Mouse (Mus musculus) liver, embryonic 15.5 days (tissue): ENCODE measurements around the gene Lce1i. TPM values are rescaled to one million over a fixed set of nuclear protein-coding genes. Genes with fewer than 3 reads are reported as not detected.
"Not testable (repeated sequence)": the region's sequence is repeated elsewhere in the genome, so short reads cannot be mapped to it uniquely, and the experiment has no call there.

Source experiments
- ATAC-seq: fragments of 200-750 bp; cut with Nextera tagmentation; 2 replicates; pipeline ENCODE4 v1.8.0; 2017; ENCODE audit warnings: moderate number of reproducible peaks, mild to moderate bottlenecking, moderate library complexity; ENCODE audit not compliant: insufficient read depth
- H3K27ac ChIP-seq: fragments of 300-500 bp; sonication (generic); replicated peaks from 2 replicates; pipeline ENCODE4 v1.5.1; 2015; ENCODE audit warnings: mild to moderate bottlenecking, inconsistent platforms
- H3K27me3 ChIP-seq: fragments of 300-500 bp; sonication (generic); 2 replicates; pipeline ENCODE4 v1.6.1; 2015; ENCODE audit warnings: mild to moderate bottlenecking, inconsistent platforms
- H3K36me3 ChIP-seq: fragments of 300-500 bp; sonication (generic); replicated peaks from 2 replicates; pipeline ENCODE4 v1.6.1; 2015; ENCODE audit warnings: moderate library complexity, mild to moderate bottlenecking, inconsistent platforms
- H3K4me1 ChIP-seq: fragments of 300-500 bp; sonication (generic); replicated peaks from 2 replicates; pipeline ENCODE4 v1.6.1; 2015; ENCODE audit warnings: inconsistent platforms
- H3K4me2 ChIP-seq: fragments of 300-500 bp; sonication (generic); 2 replicates; pipeline ENCODE4 v1.6.1; 2015; ENCODE audit warnings: moderate library complexity, mild to moderate bottlenecking, inconsistent platforms
- H3K4me3 ChIP-seq: fragments of 300-500 bp; sonication (generic); replicated peaks from 2 replicates; pipeline ENCODE4 v1.5.1; 2015; ENCODE audit warnings: mild to moderate bottlenecking, inconsistent platforms
- H3K9ac ChIP-seq: fragments of 300-500 bp; sonication (generic); 2 replicates; pipeline ENCODE4 v1.6.1; 2015; ENCODE audit warnings: moderate library complexity, mild to moderate bottlenecking, inconsistent platforms
- H3K9me3 ChIP-seq: fragments of 300-500 bp; sonication (generic); replicated peaks from 2 replicates; pipeline ENCODE4 v1.6.1; 2016; ENCODE audit warnings: inconsistent platforms
- WGBS: fragments of 180-500 bp; shearing (Covaris S2); methylation state at CpG from one replicate; pipeline ENCODE4 v1.1.7; 2015; ENCODE audit warnings: mixed read lengths; ENCODE audit not compliant: insufficient replicate concordance; 5-methylcytosine and 5-hydroxymethylcytosine counted together
- polyA plus RNA-seq: library from polyadenylated mRNA; unstranded; fragments of >200 nt; fragmentation: Nextera tagmentation; extraction: Ambion mirVana; gene quantifications from 2 replicates; pipeline ENCODE4 v1.2.1, GENCODE M21; 2015

Lce1i gene
- polyA plus RNA-seq: not detected in 2 replicates

DNA sequence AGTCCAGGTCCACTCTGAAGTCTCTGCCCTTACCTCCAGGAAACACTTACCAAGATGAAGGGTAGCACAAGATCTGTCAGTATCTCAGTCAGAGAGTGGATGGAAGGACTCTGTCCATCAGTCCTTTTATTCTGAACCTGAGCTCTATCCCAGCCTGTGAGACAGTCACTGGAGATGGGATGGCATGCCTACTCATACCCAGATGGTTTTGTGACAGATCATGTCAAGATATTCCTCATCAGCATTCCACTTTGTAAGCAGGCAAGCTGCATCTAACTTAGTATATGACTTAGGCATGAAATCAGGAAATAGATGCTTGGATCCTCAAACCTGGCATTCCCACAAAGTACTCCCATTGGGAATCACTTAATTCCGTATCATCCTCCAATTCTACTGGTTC, at the start of gene Lce1i:
Gene Lce1i (minus strand): TSS at position 101 of the 400 bp plus-strand sequence.
- Histone ChIP-seq H3K27ac (no peak within 1 kb of the TSS), H3K4me1 (no peaks in the 10 kb centered on the region), H3K27me3 (no peaks in the 10 kb centered on the region), H3K4me3 (no peak within 1 kb of the TSS), H3K9me3 (no peaks in the 10 kb centered on the region), H3K36me3 (no peaks in the 10 kb centered on the region), H3K4me2 (no peak within 1 kb of the TSS), H3K9ac (no peak within 1 kb of the TSS)
- ATAC-seq: no peak
- 29% methylated on average over 1 of the region's 1 CpGs for WGBS

GRCm38 (mm10) chr3:92827108-92827507, 48.4 kb upstream of the Lce1i start, which contains the start of gene Kprp:
TSS of gene Kprp (minus strand) at chr3:92827247.
- Histone ChIP-seq H3K9me3 (no peaks in the 10 kb centered on the region), H3K36me3 (no peaks in the 10 kb centered on the region), H3K4me2 (no peak within 1 kb of the TSS), H3K4me3 (no peak within 1 kb of the TSS), H3K27me3 (no peaks in the 10 kb centered on the region), H3K27ac (no peak within 1 kb of the TSS), H3K9ac (no peak within 1 kb of the TSS), H3K4me1 (no peaks in the 10 kb centered on the region)
- ATAC-seq: no peak
- WGBS: 33% methylated on average over 1 of the region's 1 CpGs

DNA sequence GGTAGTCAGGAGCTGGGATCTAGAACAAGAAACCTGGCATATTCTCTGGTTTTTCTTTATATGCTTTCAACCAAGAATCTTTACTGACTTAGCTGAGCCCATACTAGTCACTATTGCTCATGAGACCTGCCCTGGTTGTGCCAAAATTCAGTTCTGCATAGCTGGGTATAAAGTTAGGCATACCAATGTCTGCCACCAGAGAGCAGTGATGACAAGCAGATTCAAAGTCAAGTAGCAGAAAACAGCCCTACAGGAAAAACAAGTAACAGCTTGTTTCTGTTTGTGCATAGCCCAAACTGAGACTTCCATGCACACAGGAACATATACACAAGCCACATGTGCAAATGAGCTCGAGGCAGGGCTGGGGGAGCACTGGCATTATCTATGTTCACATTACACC, 47.1 kb upstream of the Lce1i start:
- H3K4me1 ChIP-seq: no peaks in the 10 kb centered on the region
- no peak for ATAC-seq
- 14% methylated on average over 1 of the region's 1 CpGs for WGBS
- H3K27me3 ChIP-seq: no peaks in the 10 kb centered on the region
- no peak overlapping the region for H3K9ac ChIP-seq
- no peaks in the 10 kb centered on the region for H3K36me3 ChIP-seq
- no peak overlapping the region for H3K4me3 ChIP-seq
- no peak overlapping the region for H3K4me2 ChIP-seq
- H3K9me3 ChIP-seq: no peaks in the 10 kb centered on the region
- no peak overlapping the region for H3K27ac ChIP-seq

- not testable (repeated sequence) for H3K4me1 ChIP-seq
Measured at GRCm38 (mm10) chr3:92816036-92816435, 37.3 kb upstream of the Lce1i start.

DNA sequence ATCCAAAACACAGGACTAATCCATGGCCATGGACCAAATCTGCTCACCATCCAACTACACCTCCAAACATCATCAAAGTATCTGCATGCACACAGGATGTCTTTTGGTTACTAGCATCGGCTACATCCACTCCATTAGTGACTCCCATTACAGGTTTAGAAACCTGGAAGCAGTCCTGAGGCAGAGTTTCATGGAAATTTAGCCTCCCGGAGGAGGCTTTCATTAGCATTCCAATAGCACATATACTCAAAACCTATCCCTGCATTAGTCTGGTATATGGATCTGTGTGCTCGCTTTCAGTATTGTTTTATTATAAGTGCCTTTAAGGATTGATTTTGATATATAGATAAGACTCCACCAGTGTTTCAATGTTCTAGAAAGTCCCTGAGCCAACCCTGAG, 36.9 kb upstream of the Lce1i start:
- Histone ChIP-seq H3K4me2 (no peak overlapping the region), H3K4me3 (no peak overlapping the region), H3K27me3 (no peaks in the 10 kb centered on the region), H3K9me3 (no peaks in the 10 kb centered on the region), H3K36me3 (no peaks in the 10 kb centered on the region), H3K27ac (no peak overlapping the region), H3K9ac (no peak overlapping the region), H3K4me1 (no peaks in the 10 kb centered on the region)
- WGBS: 65% methylated on average over 3 of the region's 3 CpGs
- ATAC-seq: no peak

More at GRCm38 (mm10) chr3:92816036-92816435, 37.3 kb upstream of the Lce1i start:
- not testable (repeated sequence) for H3K27me3 ChIP-seq, H3K4me3 ChIP-seq, H3K4me2 ChIP-seq, ATAC-seq, H3K36me3 ChIP-seq, H3K9ac ChIP-seq, H3K27ac ChIP-seq, H3K9me3 ChIP-seq
- WGBS: 68% methylated on average over 2 of the region's 2 CpGs

DNA sequence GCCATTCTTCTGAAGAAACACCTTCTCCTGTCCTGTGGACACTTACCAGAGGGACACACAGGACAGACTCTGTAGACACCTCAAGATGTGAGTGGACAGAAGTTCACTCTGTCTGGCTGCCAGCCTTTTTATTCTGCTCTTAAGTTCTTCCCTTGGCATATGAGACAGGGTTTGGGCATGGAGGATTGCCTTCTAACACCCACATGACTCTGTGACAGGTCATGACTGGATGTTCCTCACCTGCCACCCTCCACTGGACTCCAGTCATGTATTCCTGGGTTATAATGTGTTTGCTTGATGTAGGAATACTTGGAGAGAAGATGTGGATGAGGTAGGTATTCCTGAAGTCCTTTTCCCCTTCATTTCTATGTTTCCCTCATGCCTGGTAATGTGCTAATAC, 29.1 kb upstream of the Lce1i start, which contains the start of gene Lce1k:
Gene Lce1k (minus strand): TSS at position 101 of the 400 bp plus-strand sequence.
- Histone ChIP-seq H3K36me3 (no peaks in the 10 kb centered on the region), H3K27ac (no peak within 1 kb of the TSS), H3K4me1 (no peaks in the 10 kb centered on the region), H3K4me2 (no peak within 1 kb of the TSS), H3K9ac (no peak within 1 kb of the TSS), H3K4me3 (no peak within 1 kb of the TSS), H3K9me3 (no peaks in the 10 kb centered on the region), H3K27me3 (no peaks in the 10 kb centered on the region)
- no peak for ATAC-seq

DNA sequence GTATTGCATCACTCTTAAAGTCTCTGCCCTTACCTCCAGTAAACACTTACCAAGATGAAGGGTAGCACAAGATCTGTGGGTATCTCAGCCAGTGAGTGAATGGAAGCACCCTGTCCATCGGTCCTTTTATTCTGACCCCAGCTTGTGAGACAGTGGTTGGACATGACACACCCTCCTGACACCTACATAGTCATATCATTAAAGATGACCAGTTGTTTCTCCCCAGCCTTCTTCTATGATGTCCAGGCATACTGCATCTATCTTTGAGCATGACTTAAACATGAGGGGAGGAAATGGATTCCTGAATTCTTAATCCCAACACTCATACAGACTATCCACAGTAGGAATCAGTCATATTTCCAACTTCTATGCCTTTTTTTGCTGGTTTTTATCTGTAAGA, 11.7 kb upstream of the Lce1i start, which contains the start of gene Lce1j:
Gene Lce1j (minus strand): TSS at position 101 of the 400 bp plus-strand sequence.
- no peak within 1 kb of the TSS for H3K4me2 ChIP-seq
- no peaks in the 10 kb centered on the region for H3K4me1 ChIP-seq
- no peak within 1 kb of the TSS for H3K4me3 ChIP-seq
- no peaks in the 10 kb centered on the region for H3K9me3 ChIP-seq
- no peaks in the 10 kb centered on the region for H3K27me3 ChIP-seq
- no peak within 1 kb of the TSS for H3K27ac ChIP-seq
- no peaks in the 10 kb centered on the region for H3K36me3 ChIP-seq
- 50% methylated on average over 1 of the region's 1 CpGs for WGBS
- H3K9ac ChIP-seq: no peak within 1 kb of the TSS
- ATAC-seq: no peak

DNA sequence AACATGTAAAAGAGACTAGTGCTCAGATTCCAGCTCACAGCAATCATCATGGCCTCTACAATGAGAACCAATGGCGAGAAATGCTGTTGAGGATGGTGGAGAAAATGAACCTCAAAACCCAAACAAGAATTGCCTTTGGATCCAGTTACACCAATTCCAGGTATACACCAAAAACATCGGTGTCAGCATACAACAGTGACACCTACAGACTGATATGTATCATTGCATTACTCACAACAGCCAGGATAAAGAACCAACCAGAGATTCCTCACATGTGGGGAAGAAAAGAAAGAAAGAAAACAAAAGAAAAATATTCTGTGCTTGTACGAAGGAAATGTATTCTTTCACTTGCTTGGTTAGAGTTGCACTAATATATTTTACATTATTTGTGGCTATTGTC, 7.1 kb downstream of the Lce1i start:
- 16% methylated on average over 3 of the region's 3 CpGs for WGBS
- Histone ChIP-seq H3K27me3 (no peaks in the 10 kb centered on the region), H3K9me3 (no peaks in the 10 kb centered on the region), H3K9ac (no peak overlapping the region), H3K4me2 (no peak overlapping the region), H3K36me3 (no peaks in the 10 kb centered on the region), H3K4me1 (no peaks in the 10 kb centered on the region), H3K4me3 (no peak overlapping the region), H3K27ac (no peak overlapping the region)
- no peak for ATAC-seq

DNA sequence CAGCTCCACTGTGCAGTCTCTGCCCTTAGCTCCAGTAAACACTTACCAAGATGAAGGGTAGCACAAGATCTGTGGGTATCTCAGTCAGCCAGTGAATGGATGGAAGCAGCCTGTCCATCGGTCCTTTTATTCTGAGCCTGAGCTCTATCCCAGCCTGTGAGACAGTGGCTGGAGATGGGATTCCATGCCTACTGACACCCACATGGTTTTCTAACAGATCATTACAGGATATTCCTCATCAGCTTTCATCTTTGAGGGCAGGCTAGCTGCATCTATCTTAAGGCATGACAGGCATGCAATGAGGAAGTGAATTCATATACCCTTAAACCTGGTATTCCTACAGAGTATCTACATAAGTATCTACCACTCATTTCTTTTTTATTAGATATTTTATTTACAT, 13.7 kb downstream of the Lce1i start, which contains the start of gene Lce1h:
Gene Lce1h (minus strand): TSS at position 101 of the 400 bp plus-strand sequence.
- WGBS: 69% methylated on average over 1 of the region's 1 CpGs

GRCm38 (mm10) chr3:92753197-92753596, 25.5 kb downstream of the Lce1i start:
- Histone ChIP-seq H3K36me3 (no peaks in the 10 kb centered on the region), H3K4me3 (no peak overlapping the region), H3K9ac (no peak overlapping the region), H3K27ac (no peak overlapping the region), H3K4me2 (no peak overlapping the region), H3K27me3 (no peaks in the 10 kb centered on the region), H3K9me3 (no peaks in the 10 kb centered on the region), H3K4me1 (no peaks in the 10 kb centered on the region)
- WGBS: 37% methylated on average over 3 of the region's 3 CpGs
- no peak for ATAC-seq

More for the DNA sequence above, 13.7 kb downstream of the Lce1i start, which contains the start of gene Lce1h:
- H3K9me3 ChIP-seq: no peaks in the 10 kb centered on the region
- no peak for ATAC-seq
- H3K4me2 ChIP-seq: no peak within 1 kb of the TSS
- H3K27me3 ChIP-seq: no peaks in the 10 kb centered on the region
- no peak within 1 kb of the TSS for H3K4me3 ChIP-seq
- H3K4me1 ChIP-seq: no peaks in the 10 kb centered on the region
- no peak within 1 kb of the TSS for H3K9ac ChIP-seq
- no peaks in the 10 kb centered on the region for H3K36me3 ChIP-seq
- no peak within 1 kb of the TSS for H3K27ac ChIP-seq

GRCm38 (mm10) chr3:92752238-92752637, 26.5 kb downstream of the Lce1i start, which contains the start of gene Lce1g:
TSS of gene Lce1g (minus strand) at chr3:92752338.
- no peaks in the 10 kb centered on the region for H3K27me3 ChIP-seq
- H3K36me3 ChIP-seq: no peaks in the 10 kb centered on the region
- H3K4me3 ChIP-seq: no peak within 1 kb of the TSS
- H3K4me2 ChIP-seq: no peak within 1 kb of the TSS
- H3K4me1 ChIP-seq: no peaks in the 10 kb centered on the region
- no peak for ATAC-seq
- WGBS: 59% methylated on average over 1 of the region's 1 CpGs
- H3K9ac ChIP-seq: no peak within 1 kb of the TSS
- no peaks in the 10 kb centered on the region for H3K9me3 ChIP-seq
- H3K27ac ChIP-seq: no peak within 1 kb of the TSS

- H3K4me1 ChIP-seq: no peaks in the 10 kb centered on the region
- no peak within 1 kb of the TSS for H3K4me3 ChIP-seq
- no peak within 1 kb of the TSS for H3K4me2 ChIP-seq
- no peak for ATAC-seq
- H3K9me3 ChIP-seq: no peaks in the 10 kb centered on the region
- 40% methylated on average over 1 of the region's 1 CpGs for WGBS
- no peak within 1 kb of the TSS for H3K9ac ChIP-seq
- no peaks in the 10 kb centered on the region for H3K27me3 ChIP-seq
- H3K27ac ChIP-seq: no peak within 1 kb of the TSS
- H3K36me3 ChIP-seq: no peaks in the 10 kb centered on the region
Measured at GRCm38 (mm10) chr3:92738996-92739395, 39.7 kb downstream of the Lce1i start, which contains the start of gene Gm38119. TSS of gene Gm38119 (minus strand) at chr3:92739096.
